Mouse (Mus musculus): ENCODE measurements around the gene Arsb.

Gene Arsb

GRCm38 (mm10) chr13:93989208-93989607, 217.8 kb downstream of the Arsb start:
- DNase-seq = no peak

- peak; percentile 48 for DNase-seq
Observed at GRCm38 (mm10) chr13:93989736-93990611, 218.5 kb downstream of the Arsb start.

- DNase-seq = peak; percentile 24
Observed at GRCm38 (mm10) chr13:93990841-93991240, 219.4 kb downstream of the Arsb start.

GRCm38 (mm10) chr13:93992342-93992882, 221.0 kb downstream of the Arsb start:
- DNase-seq = no peak
